In genomic region chr8:91988866-91989633, GRCm38 (mm10) we compare ENCODE assay signal across 15 mouse cellular contexts.
DNase-seq lines count a peak whose midpoint lies in the region; ATAC-seq and TF ChIP-seq lines count a peak whose summit lies in the region.
"Had no signal": no experiment of that assay in that cellular context is flagged by ENCODE, and none has a peak within 500 bp of the region (broad histone marks: within the 10 kb centered on the region; RNA-seq: fewer than 3 reads in every experiment).

No protein-coding gene starts in this region.

- H3K9ac ChIP-seq in hindbrain, embryonic 11.5 days (ENCODE audit: low read depth, low read length), result no peak overlapping the region
- H3K9ac ChIP-seq in heart, embryonic 15.5 days, result no peak overlapping the region
- H3K9ac ChIP-seq in kidney, postnatal 0 days (ENCODE audit: low read depth, low read length), result no peak overlapping the region
- H3K9ac ChIP-seq in hindbrain, postnatal 0 days (replicated peaks; ENCODE audit: low read length), result no peak overlapping the region
- H3K9ac ChIP-seq: hindbrain, embryonic 14.5 days; limb, embryonic 15.5 days had no signal

- DNase-seq in hindbrain, embryonic 10.5 days (ENCODE audit: low spot score), result no peak
- no peak for DNase-seq in hindbrain, embryonic 11.5 days (ENCODE audit: low spot score)
- no peak for DNase-seq in embryonic facial prominence, embryonic 10.5 days (ENCODE audit: low spot score)
- peak; percentile 64 for DNase-seq in kidney, postnatal 0 days (ENCODE audit: low spot score)
- no peak for DNase-seq in layer of hippocampus, adult 2 months (ENCODE audit: low spot score in 2 of 2)
- no peak for DNase-seq in hindbrain, postnatal 0 days (ENCODE audit: low spot score)
- no peak for DNase-seq in gastrocnemius, postnatal 10 days
- DNase-seq: cerebellum, postnatal 14 days; midbrain, embryonic 14.5 days; spleen, adult 18-20 months had no signal

- H3K4me2 ChIP-seq in hindbrain, embryonic 11.5 days (replicated peaks; ENCODE audit: low read depth, low read length), result no peak overlapping the region
- H3K4me2 ChIP-seq in heart, embryonic 15.5 days, result no peak overlapping the region
- no peak overlapping the region for H3K4me2 ChIP-seq in kidney, postnatal 0 days (ENCODE audit: low read length)
- no peak overlapping the region for H3K4me2 ChIP-seq in hindbrain, postnatal 0 days (ENCODE audit: low read depth, low read length)
- H3K4me2 ChIP-seq: hindbrain, embryonic 14.5 days; limb, embryonic 15.5 days had no signal

- H3K9me3 ChIP-seq in hindbrain, embryonic 10.5 days, result 0 out of 2 replicates have a peak, but pooled peaks cover 4% of the 10 kb centered on the region
- H3K9me3 ChIP-seq in hindbrain, embryonic 11.5 days (ENCODE audit: control insufficient read depth, low read length), result no peaks in the 10 kb centered on the region
- 0 out of 2 replicates have a peak, but pooled peaks cover 3% of the 10 kb centered on the region for H3K9me3 ChIP-seq in embryonic facial prominence, embryonic 10.5 days
- H3K9me3 ChIP-seq in heart, embryonic 15.5 days (replicated peaks), result no peaks in the 10 kb centered on the region
- no peaks in the 10 kb centered on the region for H3K9me3 ChIP-seq in kidney, postnatal 0 days (replicated peaks; ENCODE audit: low read length)
- H3K9me3 ChIP-seq in hindbrain, postnatal 0 days (ENCODE audit: low read length), result no peaks in the 10 kb centered on the region
- H3K9me3 ChIP-seq: limb, embryonic 15.5 days had no signal

- ATAC-seq in hindbrain, embryonic 11.5 days (ENCODE audit: low FRiP score), result no peak
- peak; percentile 29; the same call in 1 of the 2 replicates for ATAC-seq in heart, embryonic 15.5 days (replicated peaks; ENCODE audit: insufficient number of reproducible peaks, insufficient read depth, low FRiP score, low read depth)
- no peak for ATAC-seq in kidney, postnatal 0 days (replicated peaks; ENCODE audit: low FRiP score, low read depth)
- no peak for ATAC-seq in hindbrain, postnatal 0 days
- ATAC-seq: forebrain, embryonic 14.5 days had no signal

- peaks cover 54% of the 10 kb centered on the region for H3K4me1 ChIP-seq in hindbrain, embryonic 10.5 days (replicated peaks)
- H3K4me1 ChIP-seq in hindbrain, embryonic 11.5 days (replicated peaks; ENCODE audit: control insufficient read depth, insufficient read depth, low read length), result peaks cover 18% of the 10 kb centered on the region
- H3K4me1 ChIP-seq in embryonic facial prominence, embryonic 10.5 days, result peaks cover 50% of the 10 kb centered on the region
- H3K4me1 ChIP-seq in heart, embryonic 15.5 days (replicated peaks), result peaks cover 51% of the 10 kb centered on the region
- 0 out of 2 replicates have a peak, but pooled peaks cover 4% of the 10 kb centered on the region for H3K4me1 ChIP-seq in kidney, postnatal 0 days (replicated peaks; ENCODE audit: insufficient read depth, low read length)
- H3K4me1 ChIP-seq in hindbrain, postnatal 0 days (ENCODE audit: insufficient read depth, low read length), result no peaks in the 10 kb centered on the region
- H3K4me1 ChIP-seq: limb, embryonic 15.5 days had no signal

- TF ChIP-seq CTCF in kidney, postnatal 0 days (IDR thresholded peaks at IDR 0.05; ENCODE audit: low read depth), result no peak
- no peak for TF ChIP-seq CTCF in layer of hippocampus, adult 2 months (conservative IDR thresholded peaks at IDR 0.05)
- no peak for TF ChIP-seq CTCF in hindbrain, postnatal 0 days (IDR thresholded peaks at IDR 0.05; ENCODE audit: low read depth)

- peak overlapping the region; percentile 50; the same call in 1 of the 2 replicates for H3K27ac ChIP-seq in hindbrain, embryonic 10.5 days
- no peak overlapping the region for H3K27ac ChIP-seq in hindbrain, embryonic 11.5 days (ENCODE audit: low read depth, low read length)
- H3K27ac ChIP-seq in embryonic facial prominence, embryonic 10.5 days (replicated peaks), result 0 out of 2 replicates have a peak overlapping the region, but pooled peaks have one; percentile 31
- peak overlapping the region; percentile 77 for H3K27ac ChIP-seq in heart, embryonic 15.5 days
- H3K27ac ChIP-seq in kidney, postnatal 0 days, result no peak overlapping the region
- no peak overlapping the region for H3K27ac ChIP-seq in layer of hippocampus, adult 2 months
- no peak overlapping the region for H3K27ac ChIP-seq in hindbrain, postnatal 0 days
- H3K27ac ChIP-seq: hindbrain, embryonic 14.5 days; limb, embryonic 15.5 days had no signal

- H3K27me3 ChIP-seq in hindbrain, embryonic 10.5 days (ENCODE audit: insufficient read depth, poor library complexity, severe bottlenecking), result peaks cover 48% of the 10 kb centered on the region
- no peaks in the 10 kb centered on the region for H3K27me3 ChIP-seq in hindbrain, embryonic 11.5 days (ENCODE audit: control insufficient read depth, insufficient read depth, low read length)
- H3K27me3 ChIP-seq in embryonic facial prominence, embryonic 10.5 days (replicated peaks; ENCODE audit: low read depth, poor library complexity, severe bottlenecking), result peaks cover 62% of the 10 kb centered on the region
- peaks cover 18% of the 10 kb centered on the region; the same call in 1 of the 2 replicates for H3K27me3 ChIP-seq in heart, embryonic 15.5 days
- peaks cover 5% of the 10 kb centered on the region; the same call in 1 of the 2 replicates for H3K27me3 ChIP-seq in kidney, postnatal 0 days (ENCODE audit: insufficient read depth, low read length)
- H3K27me3 ChIP-seq in hindbrain, postnatal 0 days (ENCODE audit: insufficient read depth, low read length), result no peaks in the 10 kb centered on the region

- no peak overlapping the region for H3K4me3 ChIP-seq in hindbrain, embryonic 10.5 days
- no peak overlapping the region for H3K4me3 ChIP-seq in hindbrain, embryonic 11.5 days (ENCODE audit: low read depth, low read length)
- no peak overlapping the region for H3K4me3 ChIP-seq in embryonic facial prominence, embryonic 10.5 days
- H3K4me3 ChIP-seq in heart, embryonic 15.5 days, result no peak overlapping the region
- no peak overlapping the region for H3K4me3 ChIP-seq in kidney, postnatal 0 days (replicated peaks; ENCODE audit: low read depth, low read length)
- H3K4me3 ChIP-seq in layer of hippocampus, adult 2 months, result no peak overlapping the region
- H3K4me3 ChIP-seq in hindbrain, postnatal 0 days (ENCODE audit: low read length), result no peak overlapping the region
- H3K4me3 ChIP-seq: limb, embryonic 15.5 days had no signal

- H3K36me3 ChIP-seq in hindbrain, embryonic 10.5 days, result no peaks in the 10 kb centered on the region
- no peaks in the 10 kb centered on the region for H3K36me3 ChIP-seq in hindbrain, embryonic 11.5 days (ENCODE audit: control insufficient read depth, insufficient read depth, low read length)
- no peaks in the 10 kb centered on the region for H3K36me3 ChIP-seq in embryonic facial prominence, embryonic 10.5 days (replicated peaks)
- no peaks in the 10 kb centered on the region for H3K36me3 ChIP-seq in heart, embryonic 15.5 days
- no peaks in the 10 kb centered on the region for H3K36me3 ChIP-seq in kidney, postnatal 0 days (ENCODE audit: insufficient read depth, low read length)
- H3K36me3 ChIP-seq in hindbrain, postnatal 0 days (ENCODE audit: insufficient read depth, low read length), result no peaks in the 10 kb centered on the region
- H3K36me3 ChIP-seq: G1E; limb, embryonic 15.5 days had no signal

- 68% methylated on average over 11 of the region's 11 CpGs for WGBS in hindbrain, embryonic 10.5 days
- WGBS in hindbrain, embryonic 11.5 days, result 69% methylated on average over 11 of the region's 11 CpGs
- 65% methylated on average over 11 of the region's 11 CpGs for WGBS in embryonic facial prominence, embryonic 10.5 days
- WGBS in heart, embryonic 15.5 days, result 32% methylated on average over 11 of the region's 11 CpGs
- WGBS in kidney, postnatal 0 days, result 41% methylated on average over 11 of the region's 11 CpGs
- 68% methylated on average over 11 of the region's 11 CpGs for WGBS in hindbrain, postnatal 0 days

Comparison
In these comparisons a context has a peak if more than half of its experiments do, and no peak if none do; other contexts are left out.
1. H3K27ac ChIP-seq: peak in hindbrain, embryonic 10.5 days (single experiment), embryonic facial prominence, embryonic 10.5 days (single experiment) and heart, embryonic 15.5 days (single experiment); none in hindbrain, embryonic 11.5 days (single experiment), kidney, postnatal 0 days (single experiment), layer of hippocampus, adult 2 months (single experiment) and hindbrain, postnatal 0 days (single experiment).